Mouse (Mus musculus) liver, embryonic 15.5 days (tissue): ENCODE measurements at regions not wholly inside any gene's neighbourhood (a gene's known extent, or its start where the extent isn't known, plus 50 kb on each side); places are given as distances from the start of the nearest gene placed in this dataset. TPM values are rescaled to one million over a fixed set of nuclear protein-coding genes. Genes with fewer than 3 reads are reported as not detected.

Source experiments
- ATAC-seq: fragments of 200-750 bp; cut with Nextera tagmentation; 2 replicates; pipeline ENCODE4 v1.8.0; 2017; ENCODE audit warnings: moderate number of reproducible peaks, mild to moderate bottlenecking, moderate library complexity; ENCODE audit not compliant: insufficient read depth
- H3K27ac ChIP-seq: fragments of 300-500 bp; sonication (generic); replicated peaks from 2 replicates; pipeline ENCODE4 v1.5.1; 2015; ENCODE audit warnings: mild to moderate bottlenecking, inconsistent platforms
- H3K27me3 ChIP-seq: fragments of 300-500 bp; sonication (generic); 2 replicates; pipeline ENCODE4 v1.6.1; 2015; ENCODE audit warnings: mild to moderate bottlenecking, inconsistent platforms
- H3K36me3 ChIP-seq: fragments of 300-500 bp; sonication (generic); replicated peaks from 2 replicates; pipeline ENCODE4 v1.6.1; 2015; ENCODE audit warnings: moderate library complexity, mild to moderate bottlenecking, inconsistent platforms
- H3K4me1 ChIP-seq: fragments of 300-500 bp; sonication (generic); replicated peaks from 2 replicates; pipeline ENCODE4 v1.6.1; 2015; ENCODE audit warnings: inconsistent platforms
- H3K4me2 ChIP-seq: fragments of 300-500 bp; sonication (generic); 2 replicates; pipeline ENCODE4 v1.6.1; 2015; ENCODE audit warnings: moderate library complexity, mild to moderate bottlenecking, inconsistent platforms
- H3K4me3 ChIP-seq: fragments of 300-500 bp; sonication (generic); replicated peaks from 2 replicates; pipeline ENCODE4 v1.5.1; 2015; ENCODE audit warnings: mild to moderate bottlenecking, inconsistent platforms
- H3K9ac ChIP-seq: fragments of 300-500 bp; sonication (generic); 2 replicates; pipeline ENCODE4 v1.6.1; 2015; ENCODE audit warnings: moderate library complexity, mild to moderate bottlenecking, inconsistent platforms
- H3K9me3 ChIP-seq: fragments of 300-500 bp; sonication (generic); replicated peaks from 2 replicates; pipeline ENCODE4 v1.6.1; 2016; ENCODE audit warnings: inconsistent platforms
- WGBS: fragments of 180-500 bp; shearing (Covaris S2); methylation state at CpG from one replicate; pipeline ENCODE4 v1.1.7; 2015; ENCODE audit warnings: mixed read lengths; ENCODE audit not compliant: insufficient replicate concordance; 5-methylcytosine and 5-hydroxymethylcytosine counted together
- microRNA-seq: library from miRNA; unstranded; fragments of <30 nt; microRNA quantifications from one replicate; pipeline ENCODE4, GENCODE M21; 2016

DNA sequence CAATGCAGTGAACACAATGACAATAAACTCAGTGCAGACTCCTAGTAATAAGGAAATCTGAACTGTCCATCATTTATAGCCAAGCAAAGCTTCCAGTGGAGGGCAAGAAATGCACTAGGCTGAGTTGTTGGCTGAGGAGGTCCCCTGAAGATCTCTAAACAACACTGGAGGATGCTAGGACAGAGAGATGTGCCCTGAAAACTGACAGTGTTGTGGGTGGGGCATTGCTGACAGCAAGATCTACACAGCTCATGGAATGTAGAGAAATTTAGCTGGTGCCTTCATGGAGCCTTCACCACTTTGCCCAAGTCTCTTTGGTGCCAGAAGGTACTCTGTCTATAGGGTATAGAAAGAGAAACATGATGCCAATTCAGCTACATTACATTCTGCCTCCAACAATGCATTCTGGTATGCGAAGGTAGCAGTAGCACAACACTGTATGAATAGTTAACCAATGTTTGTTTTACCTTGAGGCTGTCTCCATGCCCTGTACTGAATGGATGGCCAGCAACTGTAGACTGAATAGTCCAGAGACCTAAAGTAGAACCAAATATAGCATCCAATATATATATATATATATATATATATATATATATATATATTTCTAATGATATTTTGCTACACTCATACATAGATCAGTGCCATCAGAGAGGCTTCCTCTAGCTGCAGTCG lies 318.9 kb upstream of the Olfr161 start:
- H3K9me3 ChIP-seq: peaks cover 13% of the 10 kb centered on the region; the same call in 1 of the 2 replicates
- 40% methylated on average over 2 of the region's 2 CpGs for WGBS
- peak; percentile 33; the same call in 1 of the 2 replicates for ATAC-seq
- H3K27me3 ChIP-seq: no peaks in the 10 kb centered on the region
- H3K4me3 ChIP-seq: no peak overlapping the region
- no peak overlapping the region for H3K27ac ChIP-seq
- H3K9ac ChIP-seq: no peak overlapping the region
- H3K4me1 ChIP-seq: no peaks in the 10 kb centered on the region
- H3K36me3 ChIP-seq: no peaks in the 10 kb centered on the region
- H3K4me2 ChIP-seq: no peak overlapping the region

DNA sequence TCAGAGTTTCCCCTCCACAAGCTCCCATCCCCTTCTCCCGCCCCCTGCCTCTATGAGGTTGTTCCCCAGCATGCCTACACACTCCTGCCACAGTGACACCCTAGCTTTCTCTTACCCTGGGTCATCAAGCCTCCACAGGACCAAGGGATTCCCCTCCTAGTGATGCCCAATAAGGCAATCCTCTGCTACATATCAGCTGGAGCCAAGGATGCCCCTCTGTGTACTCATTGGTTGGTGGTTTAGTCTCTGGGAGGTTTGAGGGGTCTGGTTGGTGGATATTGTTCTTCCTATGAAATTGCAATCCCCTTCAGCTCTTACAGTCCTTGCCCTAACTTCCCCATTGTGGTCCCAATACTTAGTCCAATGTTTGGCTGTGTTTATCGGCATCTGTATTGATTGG lies 317.4 kb upstream of the Olfr161 start:
- Histone ChIP-seq H3K4me3 (no peak overlapping the region), H3K36me3 (no peaks in the 10 kb centered on the region), H3K4me1 (no peaks in the 10 kb centered on the region), H3K27ac (no peak overlapping the region), H3K27me3 (no peaks in the 10 kb centered on the region), H3K9me3 (peaks cover 13% of the 10 kb centered on the region; the same call in 1 of the 2 replicates), H3K4me2 (no peak overlapping the region), H3K9ac (no peak overlapping the region)
- whole genome bisulfite sequencing: 51% methylated on average over 2 of the region's 2 CpGs
- ATAC-seq: no peak

Small RNA genes lying in the stretch of these regions (microRNA-seq; reads per million reads assigned to microRNA genes)
- not detected for gene Gm23215
